Mouse (Mus musculus): ENCODE data around the gene Git2. TPM values are rescaled to one million over a fixed set of nuclear protein-coding genes. Genes with fewer than 3 reads are reported as not detected.

Git2 gene
- 29.1 and 35.7 TPM in 2 replicates for polyA plus RNA-seq (2012; rRNA removed)

GRCm38 (mm10) chr5:114775056-114775979 is at the start of gene Git2:
Git2 (minus strand) TSS chr5:114775517.

DNA sequence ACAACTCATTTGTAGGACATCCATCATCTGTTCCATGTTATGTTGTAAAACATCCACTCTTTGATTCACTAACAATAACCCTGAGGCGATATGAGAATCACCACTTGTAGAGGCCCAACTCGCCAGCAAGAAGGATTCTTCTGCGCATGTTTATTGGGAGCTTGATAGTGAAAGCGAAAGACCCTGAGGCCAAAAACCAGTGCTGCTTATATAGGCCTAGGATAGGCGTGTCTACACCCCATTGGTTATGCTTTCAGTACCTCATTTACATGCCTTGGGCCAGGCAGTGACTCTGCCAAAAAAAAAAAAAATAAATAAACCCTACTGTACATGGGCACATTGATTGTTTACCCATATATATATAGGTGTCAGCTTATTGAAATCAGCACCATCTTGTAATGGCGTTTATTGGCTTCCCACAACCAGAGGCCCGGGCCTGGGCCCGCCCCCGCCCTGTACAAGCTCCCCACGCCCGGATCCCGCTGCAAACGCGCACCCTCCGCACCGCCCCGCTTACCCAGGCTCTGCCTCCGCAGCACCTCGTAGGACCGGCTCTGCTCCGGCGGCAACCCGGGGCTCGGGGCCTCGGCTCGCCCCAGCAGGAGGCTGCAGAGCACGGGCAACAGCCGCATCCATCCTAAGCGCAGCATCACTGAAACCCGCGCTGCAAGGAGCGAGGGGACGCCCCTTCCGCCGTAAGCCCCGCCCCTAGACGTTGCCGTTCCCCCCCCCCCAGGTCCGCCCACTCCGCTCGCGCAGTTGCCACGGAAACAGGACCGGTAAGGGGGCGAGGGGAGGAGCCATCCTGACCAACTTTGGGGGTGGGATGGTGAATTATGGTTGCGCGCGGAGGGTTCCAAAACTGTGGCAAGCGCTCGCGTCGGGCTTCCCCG is 47.7 kb upstream of the Git2 start, which contains the start of gene 1500011B03Rik:
1500011B03Rik (minus strand) TSS at position 673 of the 893 bp plus-strand sequence.

GRCm38 (mm10) chr5:114774403-114775051 is 790 bp downstream of the Git2 start, which contains the start of gene Ankrd13a:
Ankrd13a (plus strand) TSS chr5:114774677.

DNA sequence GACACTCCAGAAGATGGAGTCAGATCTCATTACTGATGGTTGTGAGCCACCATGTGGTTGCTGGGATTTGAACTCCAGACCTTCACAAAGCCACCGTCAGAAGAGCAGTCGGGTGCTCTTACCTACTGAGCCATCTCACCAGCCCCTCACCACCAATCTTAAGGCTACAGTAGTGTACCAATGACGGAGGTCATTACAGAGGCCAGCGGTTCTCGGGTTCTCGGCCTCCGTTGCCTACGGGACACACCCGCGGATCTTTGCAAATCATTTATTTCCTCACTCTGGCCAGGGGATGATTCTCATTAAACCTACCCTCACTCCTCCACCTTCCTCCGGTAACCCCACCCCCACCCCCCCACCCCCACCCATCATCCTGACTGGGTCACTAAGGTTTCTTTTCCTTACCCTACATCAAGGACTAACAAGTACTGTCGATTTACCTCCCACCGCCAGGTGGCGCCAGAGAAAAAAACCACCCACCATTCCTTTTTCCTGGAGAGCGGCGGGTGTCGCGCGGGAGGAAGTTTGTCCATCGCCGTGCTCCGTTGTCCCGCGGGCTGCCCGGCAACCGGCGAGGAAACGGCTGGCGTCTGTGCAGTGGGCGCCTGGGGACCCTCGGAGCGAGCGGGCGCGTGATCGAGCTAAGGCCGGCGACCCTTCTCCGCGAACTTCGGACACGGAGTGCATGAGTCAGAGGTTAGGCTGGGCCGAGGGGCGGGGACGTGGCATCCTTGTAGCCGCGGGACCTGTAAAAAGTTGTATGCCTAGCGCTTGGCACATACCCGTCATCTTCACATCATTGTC is 67.8 kb downstream of the Git2 start, which contains the start of gene Tchp:
Tchp (plus strand) TSS at position 496 of the 804 bp plus-strand sequence.

GRCm38 (mm10) chr5:114690633-114691567 is 84.4 kb downstream of the Git2 start, which contains the start of gene Gltp:
Gltp (minus strand) TSS chr5:114690984.

Other genes with a start within 250 kb of the Git2 start
- 9.3 and 9.9 TPM in 2 replicates for gene Fam222a, start 207.5 kb downstream of the Git2 start, polyA plus RNA-seq (2012; rRNA removed)
- gene Trpv4, start 117.1 kb downstream of the Git2 start, polyA plus RNA-seq (2012; rRNA removed), result 3.4 and 3.8 TPM in 2 replicates
- gene Gltp, start 84.5 kb downstream of the Git2 start, polyA plus RNA-seq (2012; rRNA removed), result 194 TPM in 2 replicates
- gene Tchp, start 67.8 kb downstream of the Git2 start, polyA plus RNA-seq (2012; rRNA removed), result 8.7 and 12.5 TPM in 2 replicates
- gene Ankrd13a, start 840 bp downstream of the Git2 start, polyA plus RNA-seq (2012; rRNA removed), result 131 and 166 TPM in 2 replicates
- gene 1500011B03Rik, start 48.0 kb upstream of the Git2 start, polyA plus RNA-seq (2012; rRNA removed), result 16.9 and 29.6 TPM in 2 replicates
- gene 4930519G04Rik, start 78.1 kb upstream of the Git2 start, polyA plus RNA-seq (2012; rRNA removed), result not detected in 2 replicates
- not detected in 2 replicates for gene Gm9936, start 83.2 kb upstream of the Git2 start, polyA plus RNA-seq (2012; rRNA removed)
- gene Oasl2, start 121.4 kb upstream of the Git2 start, polyA plus RNA-seq (2012; rRNA removed), result 6.3 and 8.6 TPM in 2 replicates
- 24.7 and 50.4 TPM in 2 replicates for gene Oasl1, start 147.7 kb upstream of the Git2 start, polyA plus RNA-seq (2012; rRNA removed)
- gene 2210016L21Rik, start 166.6 kb upstream of the Git2 start, polyA plus RNA-seq (2012; rRNA removed), result 19.6 and 21.7 TPM in 2 replicates
- 16.8 and 18.4 TPM in 2 replicates for gene Hnf1a, start 195.6 kb upstream of the Git2 start, polyA plus RNA-seq (2012; rRNA removed)
- gene Sppl3, start 235.6 kb upstream of the Git2 start, polyA plus RNA-seq (2012; rRNA removed), result 72.4 and 89.9 TPM in 2 replicates